Mouse (Mus musculus): ENCODE measurements around the gene BC100530.
"Not testable (repeated sequence)": the region's sequence is repeated elsewhere in the genome, so short reads cannot be mapped to it uniquely, and the experiment has no call there.

BC100530 gene

DNA sequence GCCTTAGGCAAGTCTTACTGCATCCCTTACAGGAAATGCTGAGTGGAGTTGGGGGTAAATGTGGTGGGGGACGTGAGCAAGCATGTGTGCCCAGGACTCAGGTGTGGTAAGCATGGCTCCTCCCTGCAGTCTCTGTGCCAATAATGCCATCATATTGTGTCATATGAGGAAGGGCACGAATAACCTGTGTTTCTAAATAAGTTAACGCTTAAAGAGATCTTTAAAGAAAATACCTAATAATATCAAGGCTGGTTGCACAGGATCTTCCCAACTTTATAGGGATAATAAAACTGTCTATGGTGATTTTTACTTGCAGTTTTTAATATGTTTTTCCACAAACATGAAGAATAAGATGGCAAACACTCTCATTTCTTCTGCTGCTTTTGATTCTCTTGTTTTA is at the start of gene BC100530:
Gene BC100530 (minus strand): TSS at position 101 of the 400 bp plus-strand sequence.
- not testable (repeated sequence) for DNase-seq (ENCODE audit: low spot score)

- no peak for DNase-seq (ENCODE audit: low spot score)
Observed at GRCm38 (mm10) chr16:36408357-36408756, 40.8 kb upstream of the BC100530 start, which contains the start of gene Stfa2. Gene Stfa2, minus strand, starts transcription at chr16:36408457.

DNA sequence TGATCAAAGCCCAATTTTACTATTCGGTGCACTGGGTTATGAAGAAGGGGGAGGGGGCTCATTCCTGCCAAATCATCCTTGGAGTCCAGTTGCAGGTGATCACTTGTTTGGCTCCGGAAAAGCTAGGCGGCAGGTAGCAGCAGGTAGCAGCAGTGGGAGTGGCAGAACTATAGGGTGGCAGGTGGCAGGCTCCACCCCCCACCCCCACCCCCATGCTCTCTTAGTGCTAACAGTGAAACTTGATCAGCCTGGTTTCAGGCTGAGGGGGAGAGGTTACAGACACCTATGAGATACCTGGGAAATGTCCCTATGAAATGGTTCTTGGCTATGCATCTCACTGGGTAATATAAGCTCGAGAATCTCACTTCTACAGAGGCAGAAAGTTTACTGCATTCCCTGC is 21.5 kb upstream of the BC100530 start:
- DNase-seq (ENCODE audit: low spot score): no peak

DNA sequence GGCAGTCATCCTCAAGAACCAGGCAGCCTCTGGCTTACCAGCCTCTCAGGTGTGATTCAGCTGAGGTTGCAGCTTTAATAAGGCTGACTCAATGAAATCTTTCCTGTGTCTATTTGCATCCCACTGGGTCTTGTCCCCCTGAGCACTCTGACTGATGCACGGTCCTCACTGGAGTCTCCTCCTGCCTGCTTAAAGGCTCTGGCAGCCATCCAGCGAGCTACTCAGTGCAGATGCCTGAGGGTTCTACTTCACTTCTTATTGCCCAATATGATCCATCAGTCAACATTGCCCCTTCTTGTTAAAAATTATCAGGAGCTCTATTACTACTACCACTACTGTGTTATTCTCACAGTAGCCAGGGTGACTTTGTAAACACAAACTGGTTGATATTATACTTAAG is 30.4 kb downstream of the BC100530 start:
- DNase-seq (ENCODE audit: low spot score): no peak

GRCm38 (mm10) chr16:36334232-36334631 is 33.3 kb downstream of the BC100530 start, which contains the start of gene BC117090:
Gene BC117090, minus strand, starts transcription at chr16:36334332.
- DNase-seq (ENCODE audit: low spot score): no peak

DNA sequence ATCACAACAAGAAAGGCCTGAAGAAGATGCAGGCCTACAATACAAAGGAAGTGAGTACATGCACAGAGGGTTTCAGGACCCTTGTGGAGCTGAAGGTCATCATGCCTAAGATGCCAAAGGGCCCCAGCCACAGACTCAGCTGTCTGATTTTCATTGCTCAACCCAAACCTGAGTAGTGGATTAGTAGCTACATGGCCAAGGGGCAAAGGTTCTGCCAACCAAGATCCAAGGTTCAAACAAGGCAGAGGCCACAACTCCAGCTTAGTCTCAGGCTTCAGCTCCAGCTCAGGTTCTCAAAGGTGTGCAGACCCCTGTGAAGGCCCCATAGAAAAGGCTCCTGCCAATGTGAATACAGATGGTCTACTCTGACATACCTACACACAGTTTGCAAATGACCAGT is 48.3 kb downstream of the BC100530 start:
- no peak for DNase-seq (ENCODE audit: low spot score)

DNA sequence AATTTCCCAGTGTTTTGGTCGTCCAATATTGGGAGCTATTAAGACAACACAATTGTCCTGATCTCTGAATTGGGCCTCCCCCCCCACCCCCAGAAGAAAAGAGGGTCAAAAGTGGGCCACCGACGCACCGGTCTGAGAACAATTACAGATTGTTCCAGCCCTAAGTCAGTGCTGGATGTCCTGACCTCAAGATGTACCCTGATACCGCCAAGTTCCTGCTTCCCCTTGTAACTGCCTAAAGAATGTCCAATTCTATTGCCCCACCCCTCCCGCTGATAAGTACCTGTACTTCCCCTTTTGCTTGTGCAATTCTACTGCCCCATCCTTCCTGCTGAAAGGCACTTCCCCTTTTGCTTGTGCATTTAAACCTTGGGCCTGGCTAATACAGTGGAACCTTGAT is 51.4 kb downstream of the BC100530 start:
- DNase-seq (ENCODE audit: low spot score): not testable (repeated sequence)

Measured in T-cell, adult 2 months (primary cell).